Mouse (Mus musculus) myocyte (in vitro differentiated cells): ENCODE data around the gene Rtl10.

ENCODE experiments used
- E2F4 ChIP-seq: IDR thresholded peaks from one replicate; pipeline ENCODE4 v1.6.1; 2011; ENCODE audit warnings: mild to moderate bottlenecking, control low read depth, moderate library complexity; ENCODE audit not compliant: insufficient read depth
- MYOD1 ChIP-seq, 3 experiments: IDR thresholded peaks; one replicate each; pipeline ENCODE4 v1.6.1; 2011; ENCODE audit warnings: control low read depth in 2 of 3, low read depth in 2 of 3, mild to moderate bottlenecking in 2 of 3, moderate library complexity in 1 of 3; ENCODE audit not compliant: insufficient read length in 2 of 3, control insufficient read depth in 1 of 3
- MYOG ChIP-seq, 3 experiments: IDR thresholded peaks; one replicate each; pipeline ENCODE4 v1.6.1; 2011; ENCODE audit warnings: control low read depth in 2 of 3, low read depth in 2 of 3, mild to moderate bottlenecking in 2 of 3; ENCODE audit not compliant: insufficient read length in 2 of 3, control insufficient read depth in 1 of 3, insufficient read depth in 1 of 3
- POLR2A ChIP-seq: IDR thresholded peaks from one replicate; pipeline ENCODE4 v1.6.1; 2011; ENCODE audit warnings: low read depth, mild to moderate bottlenecking, control low read depth, moderate library complexity; ENCODE audit not compliant: insufficient read length
- POLR2AphosphoS2 ChIP-seq: IDR thresholded peaks from one replicate; pipeline ENCODE4 v1.6.1; 2011; ENCODE audit warnings: low read depth, control low read depth; ENCODE audit not compliant: insufficient read length
- TCF12 ChIP-seq: IDR thresholded peaks from one replicate; pipeline ENCODE4 v1.6.1; 2011; ENCODE audit warnings: mild to moderate bottlenecking, control low read depth; ENCODE audit not compliant: poor library complexity, insufficient read depth, severe bottlenecking
- TCF3 ChIP-seq: IDR thresholded peaks from one replicate; pipeline ENCODE4 v1.6.1; 2011; ENCODE audit warnings: low read depth, control low read depth; ENCODE audit not compliant: insufficient read length
- USF1 ChIP-seq: IDR thresholded peaks from one replicate; pipeline ENCODE4 v1.6.1; 2011; ENCODE audit warnings: low read depth, mild to moderate bottlenecking, control low read depth, moderate library complexity

DNA sequence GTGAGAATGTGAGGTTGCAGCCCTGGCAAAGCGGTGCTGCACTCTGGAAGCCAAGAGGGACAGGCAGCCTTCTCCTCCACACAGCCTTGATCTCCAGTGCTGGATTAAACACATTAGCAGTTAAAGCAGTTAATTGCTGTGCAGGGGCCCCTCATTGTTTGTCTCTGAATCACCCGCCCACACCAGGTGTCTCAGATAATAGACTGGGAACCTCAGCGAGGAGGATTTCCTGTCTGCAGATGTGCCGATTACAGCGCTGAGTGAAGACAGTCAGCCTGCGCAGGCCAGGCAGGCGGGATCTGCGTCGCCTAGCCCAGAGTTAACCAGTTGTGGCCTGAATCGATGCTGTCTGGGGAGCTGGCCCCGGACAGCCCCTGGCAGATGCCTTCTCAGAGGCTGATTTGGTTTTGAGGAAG lies 38.7 kb upstream of the Rtl10 start:
- TF ChIP-seq MYOD1 (IDR thresholded peaks at IDR 0.05; ENCODE audit: control insufficient read depth in 1 of 3, insufficient read length in 2 of 3, low read depth in 2 of 3) (no peak), POLR2A (no peak), TCF12 (peak; percentile 6), TCF3 (no peak), POLR2AphosphoS2 (no peak), E2F4 (no peak), USF1 (no peak), MYOG (IDR thresholded peaks at IDR 0.05; ENCODE audit: control insufficient read depth in 1 of 3, insufficient read depth in 1 of 3, insufficient read length in 2 of 3, low read depth in 2 of 3) (peak in 1 of 3 experiments; percentile 22)
